Mouse (Mus musculus): Measurements from ENCODE around the gene Mcl1. TPM values are rescaled to one million over a fixed set of nuclear protein-coding genes. Genes with fewer than 3 reads are reported as not detected.

Mcl1 gene
- polyA plus RNA-seq, 1 experiment from 2014 or later: 52.2 TPM

DNA sequence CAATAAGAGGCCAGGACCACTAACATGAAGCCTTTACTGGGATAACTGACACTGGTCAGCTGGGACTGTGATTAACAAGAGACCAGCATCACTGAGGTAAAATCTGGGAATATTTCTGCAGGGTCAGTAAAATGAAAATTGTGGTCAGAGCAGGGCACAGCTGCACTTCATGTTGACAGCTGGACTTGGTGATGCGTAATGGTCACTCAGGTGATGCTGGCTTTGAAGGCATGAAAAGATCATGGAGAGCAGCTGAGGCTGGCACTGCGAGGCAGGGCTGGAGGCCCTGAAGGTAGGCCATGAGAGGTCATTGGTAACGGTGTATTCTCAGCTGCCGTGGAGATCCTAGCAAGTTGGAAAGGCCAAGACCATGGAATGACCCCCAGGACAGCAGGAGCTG, 39.7 kb downstream of the Mcl1 start:
- ATAC-seq (replicated peaks; ENCODE audit: low FRiP score) (no peak), DNase-seq (ENCODE audit: low spot score) (no peak)
- H3K4me1 ChIP-seq (replicated peaks; ENCODE audit: control insufficient read depth, insufficient read depth, low read length): peaks cover 27% of the 10 kb centered on the region
- H3K9me3 ChIP-seq (ENCODE audit: control insufficient read depth, low read length): no peaks in the 10 kb centered on the region
- H3K27me3 ChIP-seq (replicated peaks; ENCODE audit: control insufficient read depth, insufficient read depth, low read length): no peaks in the 10 kb centered on the region
- no peak overlapping the region for H3K4me3 ChIP-seq (ENCODE audit: low read depth, low read length)
- WGBS: 86% methylated on average over 4 of the region's 4 CpGs
- H3K9ac ChIP-seq (ENCODE audit: low read depth, low read length): no peak overlapping the region
- H3K4me2 ChIP-seq: no peak overlapping the region
- H3K27ac ChIP-seq (ENCODE audit: low read depth, low read length): no peak overlapping the region
- no peaks in the 10 kb centered on the region for H3K36me3 ChIP-seq (ENCODE audit: control insufficient read depth, insufficient read depth, low read length)

DNA sequence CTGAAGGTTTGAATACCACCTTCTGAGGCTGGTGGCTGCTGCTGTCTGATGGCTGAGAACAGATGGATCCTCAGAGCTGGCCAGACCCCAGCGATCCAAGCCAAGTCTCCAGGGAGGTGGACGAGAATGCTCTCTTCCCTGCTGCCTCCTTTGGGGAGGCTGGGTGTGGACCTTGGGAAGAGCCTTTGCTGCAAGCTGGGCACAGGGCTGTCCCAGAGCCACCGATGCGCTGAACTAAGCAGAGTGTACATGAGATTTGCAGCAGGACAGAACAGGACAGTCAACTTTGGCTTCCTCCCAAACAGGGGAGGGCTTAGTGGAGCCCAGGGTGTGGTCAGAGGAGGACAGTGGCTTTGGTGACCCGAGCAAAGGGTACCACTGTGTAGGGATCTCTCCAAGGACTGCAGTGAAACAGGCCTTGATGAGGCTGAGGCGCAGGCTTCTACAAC, 41.7 kb downstream of the Mcl1 start:
- DNase-seq (ENCODE audit: low spot score) (no peak), ATAC-seq (replicated peaks; ENCODE audit: low FRiP score) (no peak)
- peaks cover 17% of the 10 kb centered on the region for H3K4me1 ChIP-seq (replicated peaks; ENCODE audit: control insufficient read depth, insufficient read depth, low read length)
- no peak overlapping the region for H3K27ac ChIP-seq (ENCODE audit: low read depth, low read length)
- H3K9me3 ChIP-seq (ENCODE audit: control insufficient read depth, low read length): no peaks in the 10 kb centered on the region
- 66% methylated on average over 6 of the region's 6 CpGs for WGBS
- no peak overlapping the region for H3K4me2 ChIP-seq
- H3K27me3 ChIP-seq (replicated peaks; ENCODE audit: control insufficient read depth, insufficient read depth, low read length): no peaks in the 10 kb centered on the region
- no peaks in the 10 kb centered on the region for H3K36me3 ChIP-seq (ENCODE audit: control insufficient read depth, insufficient read depth, low read length)
- H3K9ac ChIP-seq (ENCODE audit: low read depth, low read length): no peak overlapping the region
- H3K4me3 ChIP-seq (ENCODE audit: low read depth, low read length): no peak overlapping the region

DNA sequence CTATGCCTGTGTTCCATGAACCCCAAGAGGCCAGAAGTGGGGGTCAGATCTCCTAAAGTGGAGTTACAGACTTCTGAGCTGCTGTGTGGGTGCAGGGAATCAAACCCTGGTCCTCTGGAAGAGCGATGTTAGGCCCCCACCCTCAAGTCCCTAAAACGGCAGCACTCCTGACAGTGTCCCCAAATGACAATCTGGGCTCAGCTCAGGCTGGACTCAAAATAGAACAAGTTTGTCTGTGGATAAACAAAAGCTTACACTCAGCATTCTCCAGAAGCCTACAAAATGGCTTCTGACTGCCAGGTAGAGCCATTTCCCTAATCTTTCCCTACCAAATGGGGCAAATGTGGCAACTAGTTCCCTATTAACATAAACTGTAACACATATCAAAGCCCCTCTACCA, 42.5 kb downstream of the Mcl1 start:
- no peak overlapping the region for H3K27ac ChIP-seq (ENCODE audit: low read depth, low read length)
- ATAC-seq (replicated peaks; ENCODE audit: low FRiP score): no peak
- WGBS: 54% methylated on average over 2 of the region's 2 CpGs

DNA sequence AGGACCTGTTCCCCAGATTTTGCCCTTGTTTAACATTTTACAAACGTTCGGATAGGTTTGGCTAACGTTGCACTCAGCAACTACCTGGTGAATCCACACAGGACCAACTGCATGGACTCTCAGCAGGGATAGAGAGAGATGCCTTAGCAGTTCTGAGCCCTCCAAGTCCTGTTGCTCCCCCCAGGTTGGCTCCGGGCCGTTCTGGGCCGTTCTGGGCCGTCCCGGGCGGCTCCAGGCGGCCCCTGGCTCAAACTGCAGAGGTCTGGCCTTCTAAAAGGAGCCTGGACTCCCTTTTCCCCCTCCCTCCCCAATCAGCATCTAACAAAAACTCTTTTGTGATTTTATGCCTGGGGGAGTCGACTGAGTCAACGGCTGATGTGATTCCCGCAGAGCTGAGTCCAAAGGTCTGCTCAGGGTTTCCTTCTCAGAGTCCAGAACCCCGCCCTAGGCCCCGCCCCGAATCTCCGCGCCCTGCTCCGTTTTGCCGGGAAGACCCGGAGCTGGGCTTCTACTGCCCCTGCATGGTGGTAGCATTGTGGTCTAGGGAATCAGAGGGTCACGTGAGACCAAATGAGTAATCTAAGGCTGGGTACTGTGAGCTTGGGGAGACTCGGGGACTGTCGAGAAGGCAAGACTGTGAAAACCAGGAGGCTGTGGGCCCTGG, 43.4 kb downstream of the Mcl1 start:
- peak overlapping the region; percentile 45 for H3K27ac ChIP-seq (ENCODE audit: low read depth, low read length)
- H3K4me2 ChIP-seq: peak overlapping the region; percentile 66
- peak overlapping the region; percentile 34 for H3K4me3 ChIP-seq (ENCODE audit: low read depth, low read length)
- ATAC-seq (replicated peaks; ENCODE audit: low FRiP score) (peak; percentile 67), DNase-seq (ENCODE audit: low spot score) (peak; percentile 69)
- H3K27me3 ChIP-seq (replicated peaks; ENCODE audit: control insufficient read depth, insufficient read depth, low read length): no peaks in the 10 kb centered on the region
- H3K9ac ChIP-seq (ENCODE audit: low read depth, low read length): peak overlapping the region; percentile 56
- peaks cover 14% of the 10 kb centered on the region for H3K4me1 ChIP-seq (replicated peaks; ENCODE audit: control insufficient read depth, insufficient read depth, low read length)
- 16% methylated on average over 24 of the region's 24 CpGs for WGBS
- no peaks in the 10 kb centered on the region for H3K9me3 ChIP-seq (ENCODE audit: control insufficient read depth, low read length)
- H3K36me3 ChIP-seq (ENCODE audit: control insufficient read depth, insufficient read depth, low read length): no peaks in the 10 kb centered on the region

More for the DNA sequence above, 42.5 kb downstream of the Mcl1 start:
- no peak for DNase-seq (ENCODE audit: low spot score)
- Histone ChIP-seq H3K4me3 (ENCODE audit: low read depth, low read length) (no peak overlapping the region), H3K4me1 (replicated peaks; ENCODE audit: control insufficient read depth, insufficient read depth, low read length) (peaks cover 17% of the 10 kb centered on the region), H3K36me3 (ENCODE audit: control insufficient read depth, insufficient read depth, low read length) (no peaks in the 10 kb centered on the region), H3K9ac (ENCODE audit: low read depth, low read length) (no peak overlapping the region), H3K27me3 (replicated peaks; ENCODE audit: control insufficient read depth, insufficient read depth, low read length) (no peaks in the 10 kb centered on the region), H3K4me2 (no peak overlapping the region), H3K9me3 (ENCODE audit: control insufficient read depth, low read length) (no peaks in the 10 kb centered on the region)

DNA sequence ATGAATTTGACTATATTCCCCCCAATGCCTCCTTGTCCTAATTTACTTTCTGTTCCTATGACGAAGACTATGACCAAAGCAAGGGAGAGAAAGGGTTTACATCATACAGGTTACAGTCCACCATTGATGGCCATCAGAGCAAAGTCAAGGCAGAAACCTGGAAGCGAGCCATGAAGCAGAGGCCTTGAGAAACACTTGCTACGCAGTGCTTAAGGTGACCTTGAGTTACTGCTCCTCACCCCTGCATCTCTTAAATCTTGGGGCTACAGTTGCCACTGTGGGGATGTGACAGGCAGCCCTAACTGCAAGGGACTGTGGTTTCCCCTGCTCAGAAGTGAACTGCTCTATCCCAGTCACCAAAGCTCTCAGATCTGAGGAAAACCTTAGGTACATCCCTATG, 44.7 kb downstream of the Mcl1 start:
- Histone ChIP-seq H3K27ac (ENCODE audit: low read depth, low read length) (no peak overlapping the region), H3K27me3 (replicated peaks; ENCODE audit: control insufficient read depth, insufficient read depth, low read length) (no peaks in the 10 kb centered on the region), H3K4me2 (no peak overlapping the region), H3K4me3 (ENCODE audit: low read depth, low read length) (no peak overlapping the region), H3K9me3 (ENCODE audit: control insufficient read depth, low read length) (no peaks in the 10 kb centered on the region), H3K9ac (ENCODE audit: low read depth, low read length) (no peak overlapping the region), H3K36me3 (ENCODE audit: control insufficient read depth, insufficient read depth, low read length) (no peaks in the 10 kb centered on the region), H3K4me1 (replicated peaks; ENCODE audit: control insufficient read depth, insufficient read depth, low read length) (peaks cover 14% of the 10 kb centered on the region)
- ATAC-seq (replicated peaks; ENCODE audit: low FRiP score) (no peak), DNase-seq (ENCODE audit: low spot score) (no peak)
- WGBS: 90% methylated on average over 3 of the region's 3 CpGs

DNA sequence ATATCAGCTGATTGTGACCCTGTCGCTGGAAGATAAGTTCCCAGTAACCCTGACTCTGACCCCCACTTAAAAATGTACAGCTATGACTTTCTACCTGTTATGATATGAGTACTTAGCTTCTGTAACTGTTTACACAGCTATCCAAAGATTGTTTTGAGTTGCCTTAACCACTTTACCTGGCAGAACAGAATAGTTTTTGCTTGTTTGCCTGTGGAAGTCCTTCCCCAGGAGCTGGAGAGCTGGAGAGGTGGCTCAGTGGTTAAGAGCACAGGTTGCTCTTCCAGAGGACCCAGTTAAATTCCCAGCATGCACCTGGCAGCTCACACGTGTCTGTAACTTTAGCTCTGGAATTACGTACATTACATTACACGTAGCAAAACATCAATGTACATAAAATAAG, 46.0 kb downstream of the Mcl1 start:
- Histone ChIP-seq H3K36me3 (ENCODE audit: control insufficient read depth, insufficient read depth, low read length) (no peaks in the 10 kb centered on the region), H3K4me3 (ENCODE audit: low read depth, low read length) (no peak overlapping the region), H3K4me2 (no peak overlapping the region), H3K27me3 (replicated peaks; ENCODE audit: control insufficient read depth, insufficient read depth, low read length) (no peaks in the 10 kb centered on the region), H3K9me3 (ENCODE audit: control insufficient read depth, low read length) (no peaks in the 10 kb centered on the region), H3K27ac (ENCODE audit: low read depth, low read length) (no peak overlapping the region), H3K9ac (ENCODE audit: low read depth, low read length) (no peak overlapping the region), H3K4me1 (replicated peaks; ENCODE audit: control insufficient read depth, insufficient read depth, low read length) (peaks cover 14% of the 10 kb centered on the region)
- 80% methylated on average over 4 of the region's 4 CpGs for WGBS
- ATAC-seq (replicated peaks; ENCODE audit: low FRiP score): no peak
- DNase-seq (ENCODE audit: low spot score): no peak

DNA sequence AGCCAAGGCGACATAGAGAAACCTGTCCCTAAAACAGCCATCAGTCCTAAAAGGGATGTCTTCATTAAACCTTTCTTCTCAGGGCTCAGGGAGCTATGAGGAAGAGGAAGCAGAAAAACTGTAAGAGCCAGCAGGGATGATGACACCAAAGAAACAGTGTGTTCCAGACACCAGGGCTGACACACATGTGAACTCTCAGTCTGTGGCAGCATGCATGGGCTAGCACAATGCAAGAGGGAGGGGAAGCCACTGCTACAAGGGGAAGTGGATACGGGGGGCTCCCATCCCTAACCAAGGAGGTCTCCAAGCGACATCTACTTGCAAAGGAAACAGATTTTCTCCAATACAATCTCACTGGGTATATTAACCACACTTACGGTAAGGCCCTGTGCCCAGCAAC, 47.7 kb downstream of the Mcl1 start:
- H3K4me1 ChIP-seq (replicated peaks; ENCODE audit: control insufficient read depth, insufficient read depth, low read length): peaks cover 10% of the 10 kb centered on the region
- H3K4me3 ChIP-seq (ENCODE audit: low read depth, low read length): no peak overlapping the region
- whole genome bisulfite sequencing: 69% methylated on average over 4 of the region's 4 CpGs
- H3K4me2 ChIP-seq: no peak overlapping the region
- ATAC-seq (replicated peaks; ENCODE audit: low FRiP score) (no peak), DNase-seq (ENCODE audit: low spot score) (no peak)
- no peak overlapping the region for H3K27ac ChIP-seq (ENCODE audit: low read depth, low read length)
- no peaks in the 10 kb centered on the region for H3K36me3 ChIP-seq (ENCODE audit: control insufficient read depth, insufficient read depth, low read length)
- no peaks in the 10 kb centered on the region for H3K9me3 ChIP-seq (ENCODE audit: control insufficient read depth, low read length)
- H3K9ac ChIP-seq (ENCODE audit: low read depth, low read length): no peak overlapping the region
- H3K27me3 ChIP-seq (replicated peaks; ENCODE audit: control insufficient read depth, insufficient read depth, low read length): no peaks in the 10 kb centered on the region

DNA sequence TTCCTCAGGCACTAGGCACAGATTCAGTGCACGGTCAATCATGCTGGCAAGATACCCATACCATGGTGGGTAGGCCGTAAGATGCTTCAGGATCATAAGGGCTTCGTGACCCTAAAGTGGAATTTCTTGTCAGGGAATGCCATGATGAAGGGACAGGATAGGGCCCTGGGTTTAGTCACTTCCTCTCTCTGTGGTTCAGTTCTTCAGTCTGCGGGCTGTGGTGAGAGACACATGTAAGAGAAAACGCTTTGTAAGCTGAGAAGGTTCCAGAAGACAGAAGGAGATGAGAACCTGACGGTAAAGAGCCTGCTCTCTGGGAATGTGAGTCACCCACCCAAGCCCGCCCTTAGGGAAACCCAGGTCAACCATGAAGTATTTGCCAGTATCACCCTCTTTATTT, 48.9 kb downstream of the Mcl1 start:
- H3K9ac ChIP-seq (ENCODE audit: low read depth, low read length): no peak overlapping the region
- no peaks in the 10 kb centered on the region for H3K27me3 ChIP-seq (replicated peaks; ENCODE audit: control insufficient read depth, insufficient read depth, low read length)
- WGBS: 63% methylated on average over 7 of the region's 7 CpGs
- no peak for DNase-seq (ENCODE audit: low spot score)
- no peaks in the 10 kb centered on the region for H3K4me1 ChIP-seq (replicated peaks; ENCODE audit: control insufficient read depth, insufficient read depth, low read length)
- H3K4me3 ChIP-seq (ENCODE audit: low read depth, low read length): no peak overlapping the region
- no peak overlapping the region for H3K4me2 ChIP-seq
- no peak for ATAC-seq (replicated peaks; ENCODE audit: low FRiP score)
- no peaks in the 10 kb centered on the region for H3K9me3 ChIP-seq (ENCODE audit: control insufficient read depth, low read length)
- H3K36me3 ChIP-seq (ENCODE audit: control insufficient read depth, insufficient read depth, low read length): no peaks in the 10 kb centered on the region
- H3K27ac ChIP-seq (ENCODE audit: low read depth, low read length): no peak overlapping the region

DNA sequence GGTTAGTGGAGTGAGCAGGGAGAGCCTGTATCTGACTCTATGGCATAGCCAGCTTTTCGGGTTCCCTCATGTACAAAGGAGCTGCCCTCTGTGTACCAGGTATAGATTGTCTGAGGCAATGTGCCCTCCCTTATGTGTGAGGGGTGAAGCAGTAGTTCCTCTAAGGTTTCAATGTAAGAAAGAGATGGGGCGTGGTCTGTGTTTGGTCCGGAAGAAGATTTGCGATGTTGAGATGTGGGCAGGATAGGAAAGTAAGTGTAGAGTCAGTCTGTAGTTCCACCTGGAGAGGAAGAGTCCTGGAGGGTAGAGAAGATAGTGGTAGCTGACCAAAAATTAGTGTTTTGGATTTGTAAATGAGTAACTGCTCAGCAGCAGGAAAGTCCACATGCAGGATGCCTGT, 50.5 kb downstream of the Mcl1 start:
- 90% methylated on average over 4 of the region's 4 CpGs for WGBS
- H3K9ac ChIP-seq (ENCODE audit: low read depth, low read length): no peak overlapping the region
- no peaks in the 10 kb centered on the region for H3K27me3 ChIP-seq (replicated peaks; ENCODE audit: control insufficient read depth, insufficient read depth, low read length)
- no peaks in the 10 kb centered on the region for H3K4me1 ChIP-seq (replicated peaks; ENCODE audit: control insufficient read depth, insufficient read depth, low read length)
- ATAC-seq (replicated peaks; ENCODE audit: low FRiP score) (no peak), DNase-seq (ENCODE audit: low spot score) (no peak)
- H3K4me3 ChIP-seq (ENCODE audit: low read depth, low read length): no peak overlapping the region
- no peaks in the 10 kb centered on the region for H3K9me3 ChIP-seq (ENCODE audit: control insufficient read depth, low read length)
- H3K36me3 ChIP-seq (ENCODE audit: control insufficient read depth, insufficient read depth, low read length): no peaks in the 10 kb centered on the region
- H3K27ac ChIP-seq (ENCODE audit: low read depth, low read length): no peak overlapping the region
- H3K4me2 ChIP-seq: no peak overlapping the region

Data from liver, embryonic 11.5 days (tissue).